Mouse (Mus musculus) heart, postnatal 25 days (tissue): ENCODE data around the gene Epm2a. TPM values are rescaled to one million over a fixed set of nuclear protein-coding genes. Genes with fewer than 3 reads are reported as not detected.

Experiments used
- DNase-seq: peaks from one replicate; pipeline ENCODE4 v3.0.0; 2022; ENCODE audit warnings: low spot score
- intact Hi-C: fragments of 180-260 bp; cut with DNase I; formaldehyde crosslinking; loops from one replicate; pipeline ENCODE4 v1.15.1; 2025
- total RNA-seq, 2 experiments: library from RNA; stranded (reverse); gene quantifications; 2 replicates each; pipeline ENCODE4 v1.2.3; 2021

Epm2a gene
- total RNA-seq, 2 experiments from 2014 or later = 28.4 to 28.6 TPM

DNA sequence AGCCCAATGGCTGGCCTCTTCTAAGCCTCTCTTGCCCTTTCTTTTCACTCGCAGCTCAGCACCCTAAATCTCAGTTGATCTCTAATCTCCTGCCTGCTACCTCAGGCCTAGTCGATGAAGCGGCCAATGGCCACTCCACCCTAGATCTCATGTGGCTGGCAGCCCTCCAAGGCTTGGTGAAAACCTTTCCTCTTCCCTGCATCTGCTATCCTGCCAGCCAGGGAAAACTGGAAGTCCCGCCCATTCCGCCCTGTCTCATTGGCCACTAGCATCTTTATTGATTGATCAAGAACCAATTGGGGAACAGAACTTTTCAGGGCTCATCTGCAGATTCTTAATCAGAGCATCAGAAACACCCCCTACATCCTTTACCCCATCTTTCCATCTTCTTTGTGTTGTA lies 67.7 kb downstream of the Epm2a start:
- DNase-seq = no peak
- intact Hi-C loops = no loop called here

DNA sequence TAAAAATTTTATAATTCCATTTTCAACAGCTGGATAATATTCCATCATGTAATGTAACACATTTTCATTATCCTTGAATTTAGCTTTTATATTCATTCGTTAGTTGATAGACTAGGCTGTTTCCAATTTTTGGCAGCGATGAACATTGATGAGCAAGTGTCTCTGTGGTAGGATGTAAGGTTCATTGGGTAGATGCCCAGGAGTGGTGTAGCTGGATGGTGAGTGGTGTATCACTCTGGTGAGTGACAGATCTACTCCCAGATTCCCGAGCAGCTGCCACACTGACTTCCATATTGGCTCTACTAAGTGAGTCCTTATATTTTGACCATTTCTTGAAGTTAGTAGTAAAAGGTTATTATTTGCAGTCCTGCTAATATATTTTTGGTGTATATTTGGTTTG lies 76.9 kb downstream of the Epm2a start:
- DNase-seq = no peak
- intact Hi-C loops = no loop called here

DNA sequence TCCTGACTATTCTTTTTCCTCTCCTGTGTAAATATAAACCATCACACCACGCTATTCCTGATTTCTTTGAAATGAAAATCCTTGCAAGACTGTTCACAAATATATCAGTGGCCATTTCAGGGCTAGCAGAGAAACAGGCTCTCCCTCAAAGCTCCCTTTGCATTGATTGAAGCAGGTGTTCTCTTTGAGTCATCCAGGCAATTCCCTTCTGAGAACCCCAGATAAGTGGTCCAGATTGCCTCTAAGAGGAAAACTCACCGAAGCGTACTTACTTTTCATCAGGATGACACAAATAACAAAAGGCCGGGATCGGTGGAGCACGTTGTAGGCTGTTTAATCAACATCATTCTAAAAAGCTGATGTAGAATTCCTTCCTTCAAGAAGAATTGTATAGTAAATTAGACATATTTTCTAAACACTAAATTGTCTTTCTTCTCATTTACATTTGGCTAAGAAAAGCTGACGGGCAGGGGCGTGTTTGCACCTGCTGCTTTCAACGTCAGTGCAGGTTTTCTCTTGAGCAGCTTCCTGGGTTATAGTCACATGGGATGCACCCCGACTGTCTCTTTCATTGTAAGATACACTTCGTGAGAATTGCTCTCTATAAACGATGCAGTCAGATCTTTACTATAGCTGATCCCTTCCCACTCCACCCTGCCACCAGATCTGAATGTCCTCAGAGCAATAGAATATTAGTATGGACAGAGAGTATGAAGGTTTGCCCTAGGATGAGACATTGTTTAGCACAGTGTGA lies 86.0 kb downstream of the Epm2a start:
- intact Hi-C loops = no loop called here
- no peak for DNase-seq

DNA sequence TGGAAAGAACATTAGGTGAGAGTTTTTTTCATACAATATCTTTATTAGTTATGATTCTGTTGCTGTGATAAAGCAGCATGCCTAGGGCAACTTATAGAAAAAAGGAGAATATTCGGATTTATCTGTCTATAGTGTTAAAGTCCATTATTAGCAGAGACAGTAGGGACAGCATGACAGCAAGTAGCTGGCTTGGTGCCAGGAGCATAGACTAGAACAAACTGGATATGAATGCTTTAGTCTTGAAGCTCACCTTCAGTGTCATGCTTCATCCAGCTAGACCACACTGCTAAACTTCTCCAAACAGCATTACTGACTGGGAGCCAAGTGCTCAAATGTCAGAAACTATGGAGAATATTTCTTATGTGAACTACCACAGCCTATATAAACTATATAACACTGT lies 93.8 kb downstream of the Epm2a start:
- intact Hi-C loops = no loop called here
- no peak for DNase-seq

DNA sequence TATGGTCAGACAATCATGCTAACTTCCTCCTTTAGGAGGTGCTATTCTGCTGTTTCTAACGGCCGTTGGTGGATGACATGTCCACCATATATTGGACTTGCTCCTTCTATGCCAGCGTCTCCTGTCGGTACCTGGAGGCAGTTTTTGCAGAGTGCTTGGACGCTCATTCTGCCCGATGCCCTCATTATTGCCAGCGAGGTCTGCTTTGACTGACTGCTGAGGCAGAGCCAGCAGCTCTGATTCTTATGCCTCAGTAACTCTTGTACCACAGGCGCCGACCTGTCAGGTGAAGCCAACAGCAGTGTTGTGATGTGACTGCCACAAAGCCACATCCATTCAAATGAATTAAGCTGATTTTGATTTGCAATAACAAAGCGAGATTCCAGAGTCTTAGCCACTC lies 95.3 kb downstream of the Epm2a start:
- no peak for DNase-seq
- intact Hi-C loops = no loop called here

DNA sequence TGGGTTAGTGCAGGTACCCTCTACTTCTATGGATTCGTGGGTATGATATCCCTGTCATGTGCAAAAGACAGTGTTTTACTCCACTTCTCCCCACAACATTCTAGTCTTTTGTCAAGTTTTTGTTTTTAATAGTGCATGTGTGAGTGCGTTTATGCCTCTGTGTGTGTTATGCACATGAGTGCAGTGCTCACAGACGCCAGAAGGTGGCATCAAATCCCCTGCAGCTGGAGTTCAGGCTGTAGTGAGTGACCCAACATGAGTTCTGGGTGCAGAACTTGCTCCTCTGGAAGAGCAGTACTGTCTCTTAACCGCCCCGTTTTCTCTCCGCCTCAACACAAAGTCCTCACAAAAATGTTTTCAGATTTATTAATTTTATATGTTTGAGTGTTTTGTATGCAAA lies 96.1 kb downstream of the Epm2a start:
- DNase-seq = no peak
- intact Hi-C loops = no loop called here

DNA sequence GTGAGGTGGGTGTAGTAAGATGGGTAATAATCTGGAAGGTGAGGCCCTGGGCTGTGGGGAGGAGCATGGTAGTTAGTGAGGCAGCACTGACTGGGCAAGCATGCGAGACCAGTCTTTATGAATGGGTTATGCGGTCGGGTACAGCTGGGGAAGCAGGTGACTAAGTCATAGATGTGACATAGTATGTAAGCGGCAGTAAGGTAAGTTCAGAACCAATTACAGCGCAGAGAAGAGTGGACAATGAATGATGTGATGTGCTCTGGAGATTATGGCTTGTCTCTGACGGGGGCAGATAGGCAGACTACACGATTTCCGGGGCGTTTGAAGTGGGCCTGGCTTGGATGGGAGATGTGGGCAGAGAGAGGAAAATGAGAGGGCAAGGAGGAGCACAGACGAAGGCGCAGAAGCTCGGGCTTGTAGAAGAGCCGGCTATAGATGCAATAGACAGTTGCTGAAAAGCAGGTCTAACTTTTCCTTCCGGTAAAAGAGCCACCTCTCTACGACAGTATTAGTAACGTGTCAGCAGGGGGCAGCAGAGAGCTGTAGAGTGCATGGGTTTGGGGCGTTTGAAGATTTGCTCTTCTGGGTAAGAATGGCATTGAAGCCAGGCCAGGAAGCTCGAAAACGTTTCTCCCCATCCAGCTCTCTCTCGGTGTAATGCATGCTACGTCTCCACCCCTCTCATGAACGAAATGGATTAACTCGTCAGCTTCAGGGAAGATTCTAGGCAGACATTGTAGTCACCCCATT lies 106.5 kb downstream of the Epm2a start:
- DNase-seq = no peak
- intact Hi-C loops = loop anchor here (2.0 kb wide), 1 partner anchor 1163 kb away; no protein-coding TSS in a partner anchor

DNA sequence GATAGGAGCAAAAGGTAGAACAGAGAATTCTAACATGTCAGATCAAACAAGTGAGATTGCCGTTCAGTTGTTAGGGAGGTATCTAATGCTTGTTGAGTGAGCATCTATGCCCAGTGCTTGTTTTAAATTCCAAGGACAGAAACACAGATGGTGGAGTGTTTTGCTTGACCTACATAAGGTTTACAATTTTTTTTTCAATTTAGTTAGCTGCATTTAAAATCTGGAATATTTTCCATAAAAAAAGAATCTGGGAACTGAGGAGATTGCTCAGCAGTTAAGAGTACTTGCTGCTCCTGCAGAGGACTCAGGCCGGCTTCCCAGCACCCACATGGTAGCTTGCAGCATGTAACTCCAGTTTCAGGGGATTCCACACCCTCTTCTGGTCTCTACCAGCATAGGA lies 109.3 kb downstream of the Epm2a start:
- intact Hi-C loops = no loop called here

DNA sequence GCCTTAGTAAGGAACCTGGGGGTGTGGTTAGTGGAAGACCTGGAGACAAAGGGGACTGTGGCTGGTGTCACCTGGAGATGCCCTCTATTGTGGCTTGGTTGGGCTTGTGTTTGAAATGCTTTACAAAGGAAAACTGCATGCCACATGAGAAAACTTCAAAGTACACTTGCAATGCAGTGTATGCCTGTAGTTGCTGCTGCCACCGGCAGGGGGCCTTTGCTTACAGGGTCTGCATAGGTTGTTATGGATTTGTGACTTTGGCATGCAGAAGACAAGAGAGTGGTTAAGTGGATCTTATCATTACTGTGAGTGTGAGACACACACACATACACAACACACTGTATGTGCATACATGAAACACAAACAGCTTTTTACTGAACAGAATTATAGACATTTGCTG lies 114.2 kb downstream of the Epm2a start:
- no peak for DNase-seq

More for the DNA sequence above, 109.3 kb downstream of the Epm2a start:
- DNase-seq = no peak

DNA sequence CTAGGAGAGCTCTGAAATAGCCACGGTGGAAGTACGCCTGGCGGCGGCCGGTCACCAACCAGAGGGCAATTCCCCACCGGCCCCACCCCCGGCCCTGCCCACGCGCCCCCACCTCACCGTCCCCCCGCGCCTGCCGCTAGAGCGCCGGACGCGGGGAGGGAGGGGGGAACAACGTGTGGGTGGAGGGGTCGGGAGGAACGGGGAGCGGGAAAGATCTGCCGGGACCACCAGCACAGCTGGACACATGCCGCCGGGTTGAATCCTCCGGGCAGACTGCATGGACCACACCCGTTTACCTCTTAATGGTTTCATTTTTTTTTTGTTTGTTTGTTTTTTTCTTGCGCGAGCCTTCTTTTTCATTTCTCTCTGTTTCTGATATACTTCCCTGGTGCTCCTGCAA lies 148.8 kb downstream of the Epm2a start:
- intact Hi-C loops = no loop called here
- no peak for DNase-seq

More for the DNA sequence above, 114.2 kb downstream of the Epm2a start:
- intact Hi-C loops = no loop called here

Other genes starting within 250 kb of the Epm2a start
- gene Shprh, start 194.0 kb upstream of the Epm2a start, total RNA-seq = 10 to 100 TPM; 11.8 to 13.0 TPM
- 10 to 100 TPM; 26.7 to 29.8 TPM for gene Fbxo30, start 62.1 kb upstream of the Epm2a start, total RNA-seq